Mouse (Mus musculus): Measurements from ENCODE around the gene Olfr601. TPM values are rescaled to one million over a fixed set of nuclear protein-coding genes. Genes with fewer than 3 reads are reported as not detected.
"Not testable (repeated sequence)": the region's sequence is repeated elsewhere in the genome, so short reads cannot be mapped to it uniquely, and the experiment has no call there.

Gene Olfr601
- not detected in 2 replicates for polyA plus RNA-seq (2016; fragmentation: Nextera tagmentation; extraction: Ambion mirVana)

DNA sequence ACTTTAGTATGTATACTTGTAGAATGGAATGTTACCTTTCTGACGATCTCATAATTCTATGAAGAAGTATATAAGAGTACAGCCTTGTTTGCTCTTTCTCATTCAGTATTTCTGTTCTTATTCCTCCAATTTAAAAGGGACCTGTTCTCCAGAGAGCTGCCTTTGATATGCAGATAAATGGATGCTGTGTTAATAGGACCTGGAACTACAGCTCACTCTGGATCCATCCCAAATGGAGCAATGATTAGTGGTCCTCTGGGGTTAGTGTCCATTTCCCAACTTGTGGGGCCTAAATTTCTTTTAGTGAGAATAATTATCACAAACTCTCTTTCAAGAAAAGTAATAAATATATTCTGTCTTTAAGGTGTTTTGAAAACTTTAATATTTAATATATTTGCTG, at the start of gene Olfr601:
Gene Olfr601, minus strand, starts transcription at position 101 of the 400 bp plus-strand sequence.
- Histone ChIP-seq H3K4me2 (no peak within 1 kb of the TSS), H3K9me3 (replicated peaks) (no peaks in the 10 kb centered on the region), H3K36me3 (no peaks in the 10 kb centered on the region), H3K27ac (ENCODE audit: poor library complexity, severe bottlenecking) (no peak within 1 kb of the TSS), H3K9ac (no peak within 1 kb of the TSS), H3K4me1 (replicated peaks) (no peaks in the 10 kb centered on the region), H3K4me3 (no peak within 1 kb of the TSS), H3K27me3 (replicated peaks) (no peaks in the 10 kb centered on the region)
- WGBS = 85% methylated on average over 1 of the region's 1 CpGs
- no peak for ATAC-seq (ENCODE audit: insufficient number of reproducible peaks, low FRiP score)

DNA sequence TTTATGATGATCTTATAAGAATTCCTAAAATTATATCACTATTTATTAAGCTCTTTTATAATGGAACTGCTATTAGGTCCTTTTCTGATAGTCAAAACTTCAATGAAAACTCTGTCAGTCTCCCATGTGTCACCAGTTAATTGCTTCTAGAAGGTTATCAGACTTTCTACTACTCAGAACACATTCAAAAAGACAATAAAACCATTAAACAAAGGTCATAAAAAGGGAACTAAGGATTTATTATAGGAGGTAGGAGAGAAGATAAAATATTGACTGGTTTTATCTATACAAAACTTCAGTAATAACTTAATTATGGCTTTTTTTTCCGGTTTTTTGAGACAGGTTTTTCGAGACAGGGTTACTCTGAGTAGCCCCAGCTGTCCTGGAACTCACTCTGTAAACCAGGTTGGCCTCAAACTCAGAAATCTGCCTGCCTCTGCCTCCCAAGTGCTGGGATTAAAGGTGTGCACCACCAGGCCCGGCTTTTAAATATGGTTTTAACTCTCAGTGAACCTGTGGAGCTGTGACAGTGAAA, 44.1 kb upstream of the Olfr601 start:
- not testable (repeated sequence) for H3K27me3 ChIP-seq (replicated peaks); H3K9me3 ChIP-seq (replicated peaks); H3K4me2 ChIP-seq; H3K4me3 ChIP-seq; H3K4me1 ChIP-seq (replicated peaks); ATAC-seq (ENCODE audit: insufficient number of reproducible peaks, low FRiP score); H3K36me3 ChIP-seq; H3K27ac ChIP-seq (ENCODE audit: poor library complexity, severe bottlenecking); H3K9ac ChIP-seq
- WGBS = 60% methylated on average over 3 of the region's 3 CpGs

DNA sequence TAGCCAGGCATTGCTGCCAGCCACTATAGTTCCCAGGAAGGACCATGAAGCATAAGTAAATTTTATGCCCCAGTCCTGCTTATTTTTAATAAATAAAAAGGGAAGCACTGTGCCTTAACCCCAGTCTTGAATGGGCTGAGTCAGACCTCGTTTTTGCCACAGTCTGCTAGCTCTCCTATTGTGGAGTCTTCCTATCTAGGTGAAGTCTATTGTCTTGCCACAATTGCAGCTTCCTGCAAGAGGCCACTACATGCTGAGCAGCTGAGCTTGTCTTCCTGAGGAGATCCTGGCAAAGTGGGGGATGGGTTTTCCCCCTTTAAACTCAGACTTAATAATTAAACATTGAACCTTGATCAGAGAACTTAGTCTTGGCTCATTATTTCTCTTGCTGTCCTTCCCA, 36.5 kb upstream of the Olfr601 start:
- 9% methylated on average over 1 of the region's 1 CpGs for WGBS

DNA sequence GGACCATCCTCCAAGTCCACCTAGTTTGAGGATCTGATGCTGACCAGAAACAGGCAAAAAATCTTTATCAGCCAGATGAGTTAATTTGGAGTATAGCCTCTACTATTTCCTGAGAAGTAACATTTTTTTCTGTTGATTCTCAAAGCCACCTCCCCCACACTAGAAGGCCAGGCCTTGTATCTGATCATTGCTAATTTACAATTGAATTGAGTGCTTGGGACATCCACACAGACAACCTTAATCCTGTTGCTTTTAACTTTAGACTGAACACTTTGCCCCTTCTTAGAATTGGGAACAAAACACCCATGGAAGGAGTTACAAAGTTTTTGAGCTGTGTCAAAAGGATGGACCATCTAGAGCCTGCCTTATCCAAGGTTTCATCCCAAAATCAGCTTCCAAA, 35.3 kb upstream of the Olfr601 start:
- no peak overlapping the region for H3K9ac ChIP-seq
- H3K27ac ChIP-seq (ENCODE audit: poor library complexity, severe bottlenecking) = no peak overlapping the region
- no peaks in the 10 kb centered on the region for H3K36me3 ChIP-seq
- no peaks in the 10 kb centered on the region for H3K9me3 ChIP-seq (replicated peaks)
- no peak overlapping the region for H3K4me3 ChIP-seq
- no peak overlapping the region for H3K4me2 ChIP-seq
- H3K27me3 ChIP-seq (replicated peaks) = no peaks in the 10 kb centered on the region
- H3K4me1 ChIP-seq (replicated peaks) = no peaks in the 10 kb centered on the region
- ATAC-seq (ENCODE audit: insufficient number of reproducible peaks, low FRiP score) = no peak

More for the DNA sequence above, 36.5 kb upstream of the Olfr601 start:
- Histone ChIP-seq H3K4me2 (no peak overlapping the region), H3K27ac (ENCODE audit: poor library complexity, severe bottlenecking) (no peak overlapping the region), H3K9ac (no peak overlapping the region), H3K36me3 (no peaks in the 10 kb centered on the region), H3K4me1 (replicated peaks) (no peaks in the 10 kb centered on the region), H3K27me3 (replicated peaks) (no peaks in the 10 kb centered on the region), H3K4me3 (no peak overlapping the region), H3K9me3 (replicated peaks) (no peaks in the 10 kb centered on the region)
- no peak for ATAC-seq (ENCODE audit: insufficient number of reproducible peaks, low FRiP score)

DNA sequence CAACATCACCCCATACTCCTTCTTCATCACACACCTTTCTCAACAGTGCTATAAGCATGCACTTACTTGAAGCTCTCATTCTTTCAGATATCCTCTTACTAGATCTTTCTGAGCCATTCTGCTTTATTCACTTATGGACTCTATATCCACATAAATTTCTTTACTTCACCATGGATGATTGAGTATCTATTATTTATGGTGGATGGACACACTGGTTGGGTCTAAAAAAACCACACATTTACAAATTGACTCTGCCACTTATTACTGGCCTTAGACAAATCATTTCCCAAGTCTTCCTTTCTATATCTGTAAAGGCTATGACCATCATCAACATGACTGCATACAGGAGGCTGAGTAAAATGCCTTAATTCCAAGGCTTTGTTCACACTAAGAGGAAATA, 23.6 kb upstream of the Olfr601 start, which contains the start of gene Olfr603:
Gene Olfr603, minus strand, starts transcription at position 101 of the 400 bp plus-strand sequence.
- Histone ChIP-seq H3K4me3 (no peak within 1 kb of the TSS), H3K4me2 (no peak within 1 kb of the TSS), H3K36me3 (no peaks in the 10 kb centered on the region), H3K27me3 (replicated peaks) (no peaks in the 10 kb centered on the region), H3K9me3 (replicated peaks) (no peaks in the 10 kb centered on the region), H3K27ac (ENCODE audit: poor library complexity, severe bottlenecking) (no peak within 1 kb of the TSS), H3K9ac (no peak within 1 kb of the TSS), H3K4me1 (replicated peaks) (no peaks in the 10 kb centered on the region)
- ATAC-seq (ENCODE audit: insufficient number of reproducible peaks, low FRiP score) = no peak

DNA sequence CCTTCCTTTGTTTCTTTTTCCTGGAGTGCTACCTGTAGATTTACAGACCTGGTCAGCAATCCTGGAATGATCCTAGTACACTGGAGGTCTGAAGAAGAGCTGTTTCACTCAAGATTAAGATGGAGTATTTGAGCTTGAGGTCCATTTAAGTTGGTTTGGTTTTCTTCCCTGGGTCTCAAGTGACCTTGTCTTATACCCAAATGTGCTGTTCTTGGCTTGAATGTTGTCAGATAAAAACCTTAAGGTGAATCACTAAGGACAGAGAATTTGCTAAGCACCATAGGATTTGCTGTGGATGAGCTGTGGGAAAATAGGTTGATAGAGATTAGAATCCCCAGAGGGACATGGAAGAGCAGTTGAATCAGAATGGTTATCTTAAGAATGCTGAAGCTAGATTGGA, 12.9 kb downstream of the Olfr601 start, which contains the start of gene Olfr600:
Gene Olfr600, minus strand, starts transcription at position 101 of the 400 bp plus-strand sequence.
- Histone ChIP-seq H3K9me3 (replicated peaks) (no peaks in the 10 kb centered on the region), H3K4me2 (no peak within 1 kb of the TSS), H3K36me3 (no peaks in the 10 kb centered on the region), H3K27me3 (replicated peaks) (no peaks in the 10 kb centered on the region), H3K4me3 (no peak within 1 kb of the TSS), H3K9ac (no peak within 1 kb of the TSS), H3K27ac (ENCODE audit: poor library complexity, severe bottlenecking) (no peak within 1 kb of the TSS), H3K4me1 (replicated peaks) (no peaks in the 10 kb centered on the region)
- no peak for ATAC-seq (ENCODE audit: insufficient number of reproducible peaks, low FRiP score)

DNA sequence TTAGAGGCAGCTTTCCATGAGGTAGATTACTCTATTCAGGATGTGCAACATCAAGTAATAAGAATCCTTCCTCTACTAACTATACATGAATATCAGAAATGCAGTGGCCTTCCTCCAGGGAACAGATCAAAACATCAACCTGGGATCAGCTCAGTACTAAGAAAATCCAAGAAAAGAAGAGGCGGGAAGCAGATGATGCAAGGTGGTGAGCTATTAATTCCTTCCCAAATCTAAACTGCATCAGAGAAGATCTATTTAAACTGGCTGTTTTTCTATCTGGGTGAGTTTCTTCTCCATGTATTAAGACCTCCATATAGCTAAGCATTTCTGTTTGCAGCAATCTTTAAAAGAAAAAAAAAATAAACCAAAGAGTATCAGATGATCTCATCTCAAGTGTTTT, 26.8 kb downstream of the Olfr601 start, which contains the start of gene Olfr599:
Gene Olfr599, plus strand, starts transcription at position 301 of the 400 bp plus-strand sequence.
- H3K27ac ChIP-seq (ENCODE audit: poor library complexity, severe bottlenecking) = no peak within 1 kb of the TSS
- H3K36me3 ChIP-seq = no peaks in the 10 kb centered on the region
- no peak within 1 kb of the TSS for H3K4me3 ChIP-seq
- H3K27me3 ChIP-seq (replicated peaks) = no peaks in the 10 kb centered on the region
- H3K9ac ChIP-seq = no peak within 1 kb of the TSS
- H3K4me2 ChIP-seq = no peak within 1 kb of the TSS
- ATAC-seq (ENCODE audit: insufficient number of reproducible peaks, low FRiP score) = no peak
- no peaks in the 10 kb centered on the region for H3K9me3 ChIP-seq (replicated peaks)
- 79% methylated on average over 1 of the region's 1 CpGs for WGBS
- no peaks in the 10 kb centered on the region for H3K4me1 ChIP-seq (replicated peaks)

DNA sequence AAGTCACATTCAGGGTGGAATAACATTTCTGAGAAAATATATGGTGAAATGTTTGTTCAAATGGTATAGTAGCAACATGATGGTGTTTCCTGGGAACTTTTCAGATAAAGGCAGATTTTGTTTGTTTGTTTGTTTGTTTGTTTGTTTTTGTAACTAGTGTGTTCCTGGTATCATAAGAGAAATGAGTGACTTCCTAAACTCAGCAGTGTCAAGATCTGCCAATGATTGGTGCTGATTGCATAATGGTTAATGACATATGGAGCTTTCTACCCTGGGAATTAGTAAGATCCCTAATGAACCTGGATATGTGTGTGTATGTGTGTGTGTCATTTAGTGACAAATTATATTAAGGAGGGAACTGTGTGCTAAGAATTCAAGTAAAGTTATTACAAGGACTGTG, 39.2 kb downstream of the Olfr601 start, which contains the start of gene Olfr598:
Gene Olfr598, plus strand, starts transcription at position 301 of the 400 bp plus-strand sequence.
- no peaks in the 10 kb centered on the region for H3K27me3 ChIP-seq (replicated peaks)
- no peak within 1 kb of the TSS for H3K4me3 ChIP-seq
- no peak within 1 kb of the TSS for H3K27ac ChIP-seq (ENCODE audit: poor library complexity, severe bottlenecking)
- H3K4me2 ChIP-seq = no peak within 1 kb of the TSS
- no peak for ATAC-seq (ENCODE audit: insufficient number of reproducible peaks, low FRiP score)
- H3K9ac ChIP-seq = no peak within 1 kb of the TSS
- no peaks in the 10 kb centered on the region for H3K9me3 ChIP-seq (replicated peaks)
- H3K4me1 ChIP-seq (replicated peaks) = no peaks in the 10 kb centered on the region
- H3K36me3 ChIP-seq = no peaks in the 10 kb centered on the region

DNA sequence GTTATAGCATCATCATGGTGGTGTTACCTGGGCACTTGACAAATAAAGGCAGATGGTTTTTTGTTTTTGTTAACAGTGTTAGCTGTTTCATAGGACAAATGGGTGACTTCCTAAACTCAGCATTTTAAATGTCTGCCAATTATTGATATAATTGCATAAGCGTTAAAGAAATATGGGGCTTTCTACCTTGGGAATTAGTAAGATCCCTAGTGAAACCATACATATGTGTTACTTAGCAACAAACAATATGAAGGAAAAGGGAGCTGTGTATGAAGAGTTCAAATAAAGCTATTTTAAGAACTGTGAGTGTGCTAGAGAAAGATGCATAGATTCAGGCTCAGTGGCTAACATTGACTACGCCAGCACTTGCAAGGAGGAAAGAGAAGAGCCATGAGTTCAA, 46.4 kb downstream of the Olfr601 start, which contains the start of gene Olfr597:
Gene Olfr597, plus strand, starts transcription at position 301 of the 400 bp plus-strand sequence.
- WGBS = 82% methylated on average over 2 of the region's 2 CpGs
- H3K9ac ChIP-seq; H3K4me2 ChIP-seq; H3K4me1 ChIP-seq (replicated peaks); H3K27ac ChIP-seq (ENCODE audit: poor library complexity, severe bottlenecking); H3K27me3 ChIP-seq (replicated peaks); H3K9me3 ChIP-seq (replicated peaks); H3K4me3 ChIP-seq; ATAC-seq (ENCODE audit: insufficient number of reproducible peaks, low FRiP score); H3K36me3 ChIP-seq: not testable (repeated sequence)

Other genes with a start within 250 kb of the Olfr601 start
- gene Olfr586, start 237.0 kb downstream of the Olfr601 start, polyA plus RNA-seq (2016; fragmentation: Nextera tagmentation; extraction: Ambion mirVana) = not detected in 2 replicates
- not detected in 2 replicates for gene Olfr588-ps1, start 221.8 kb downstream of the Olfr601 start, polyA plus RNA-seq (2016; fragmentation: Nextera tagmentation; extraction: Ambion mirVana)
- gene Olfr589, start 206.3 kb downstream of the Olfr601 start, polyA plus RNA-seq (2016; fragmentation: Nextera tagmentation; extraction: Ambion mirVana) = not detected in 2 replicates
- not detected in 2 replicates for gene Olfr591, start 184.3 kb downstream of the Olfr601 start, polyA plus RNA-seq (2016; fragmentation: Nextera tagmentation; extraction: Ambion mirVana)
- not detected in 2 replicates for gene Olfr592, start 177.9 kb downstream of the Olfr601 start, polyA plus RNA-seq (2016; fragmentation: Nextera tagmentation; extraction: Ambion mirVana)
- not detected in 2 replicates for gene Olfr593, start 150.8 kb downstream of the Olfr601 start, polyA plus RNA-seq (2016; fragmentation: Nextera tagmentation; extraction: Ambion mirVana)
- gene Olfr594, start 145.7 kb downstream of the Olfr601 start, polyA plus RNA-seq (2016; fragmentation: Nextera tagmentation; extraction: Ambion mirVana) = not detected in 2 replicates
- not detected in 2 replicates for gene Usp17ld, start 110.2 kb downstream of the Olfr601 start, polyA plus RNA-seq (2016; fragmentation: Nextera tagmentation; extraction: Ambion mirVana)
- not detected in 2 replicates for gene Olfr596, start 57.0 kb downstream of the Olfr601 start, polyA plus RNA-seq (2016; fragmentation: Nextera tagmentation; extraction: Ambion mirVana)
- gene Olfr597, start 46.3 kb downstream of the Olfr601 start, polyA plus RNA-seq (2016; fragmentation: Nextera tagmentation; extraction: Ambion mirVana) = not detected in 2 replicates
- not detected in 2 replicates for gene Olfr598, start 39.1 kb downstream of the Olfr601 start, polyA plus RNA-seq (2016; fragmentation: Nextera tagmentation; extraction: Ambion mirVana)
- gene Olfr599, start 26.7 kb downstream of the Olfr601 start, polyA plus RNA-seq (2016; fragmentation: Nextera tagmentation; extraction: Ambion mirVana) = not detected in 2 replicates
- not detected in 2 replicates for gene Olfr600, start 13.0 kb downstream of the Olfr601 start, polyA plus RNA-seq (2016; fragmentation: Nextera tagmentation; extraction: Ambion mirVana)
- not detected in 2 replicates for gene Olfr603, start 23.5 kb upstream of the Olfr601 start, polyA plus RNA-seq (2016; fragmentation: Nextera tagmentation; extraction: Ambion mirVana)
- not detected in 2 replicates for gene Usp17lc, start 52.4 kb upstream of the Olfr601 start, polyA plus RNA-seq (2016; fragmentation: Nextera tagmentation; extraction: Ambion mirVana)
- gene Olfr605, start 82.8 kb upstream of the Olfr601 start, polyA plus RNA-seq (2016; fragmentation: Nextera tagmentation; extraction: Ambion mirVana) = not detected in 2 replicates
- not detected in 2 replicates for gene Olfr606, start 86.4 kb upstream of the Olfr601 start, polyA plus RNA-seq (2016; fragmentation: Nextera tagmentation; extraction: Ambion mirVana)
- 0.13 and 0.28 TPM in 2 replicates for gene Olfr607, start 101.5 kb upstream of the Olfr601 start, polyA plus RNA-seq (2016; fragmentation: Nextera tagmentation; extraction: Ambion mirVana)
- 0.17 TPM in 1 of 2 replicates, not detected in the other for gene Olfr608, start 107.2 kb upstream of the Olfr601 start, polyA plus RNA-seq (2016; fragmentation: Nextera tagmentation; extraction: Ambion mirVana)
- gene Olfr609, start 135.4 kb upstream of the Olfr601 start, polyA plus RNA-seq (2016; fragmentation: Nextera tagmentation; extraction: Ambion mirVana) = 0.08 TPM in 1 of 2 replicates, not detected in the other
- gene Olfr610, start 149.5 kb upstream of the Olfr601 start, polyA plus RNA-seq (2016; fragmentation: Nextera tagmentation; extraction: Ambion mirVana) = not detected in 2 replicates
- gene Olfr611, start 158.2 kb upstream of the Olfr601 start, polyA plus RNA-seq (2016; fragmentation: Nextera tagmentation; extraction: Ambion mirVana) = not detected in 2 replicates
- gene Olfr612, start 180.1 kb upstream of the Olfr601 start, polyA plus RNA-seq (2016; fragmentation: Nextera tagmentation; extraction: Ambion mirVana) = not detected in 2 replicates
- gene Olfr613, start 185.4 kb upstream of the Olfr601 start, polyA plus RNA-seq (2016; fragmentation: Nextera tagmentation; extraction: Ambion mirVana) = not detected in 2 replicates
- gene Olfr615, start 193.4 kb upstream of the Olfr601 start, polyA plus RNA-seq (2016; fragmentation: Nextera tagmentation; extraction: Ambion mirVana) = not detected in 2 replicates
- gene Olfr616, start 206.5 kb upstream of the Olfr601 start, polyA plus RNA-seq (2016; fragmentation: Nextera tagmentation; extraction: Ambion mirVana) = not detected in 2 replicates
- gene Olfr617, start 210.4 kb upstream of the Olfr601 start, polyA plus RNA-seq (2016; fragmentation: Nextera tagmentation; extraction: Ambion mirVana) = not detected in 2 replicates
- gene Olfr618, start 227.4 kb upstream of the Olfr601 start, polyA plus RNA-seq (2016; fragmentation: Nextera tagmentation; extraction: Ambion mirVana) = not detected in 2 replicates
- not detected in 2 replicates for gene Olfr619, start 237.9 kb upstream of the Olfr601 start, polyA plus RNA-seq (2016; fragmentation: Nextera tagmentation; extraction: Ambion mirVana)
- gene Olfr620, start 249.9 kb upstream of the Olfr601 start, polyA plus RNA-seq (2016; fragmentation: Nextera tagmentation; extraction: Ambion mirVana) = not detected in 2 replicates